Mouse (Mus musculus): ENCODE data around the gene Gpr89. TPM values are rescaled to one million over a fixed set of nuclear protein-coding genes. Genes with fewer than 3 reads are reported as not detected.
A peak's percentile ranks its signal among the peaks of the same experiment; 100 is the strongest.

The Gpr89 gene
- polyA plus RNA-seq (2012; rRNA removed), result 28.9 and 33.6 TPM in 2 replicates

- Histone ChIP-seq H3K27me3 (replicated peaks; ENCODE audit: control insufficient read depth, insufficient read depth, low read length) (no peaks in the 10 kb centered on the region), H3K36me3 (ENCODE audit: control insufficient read depth, insufficient read depth, low read length) (no peaks in the 10 kb centered on the region), H3K4me1 (ENCODE audit: control insufficient read depth, insufficient read depth, low read length) (peaks cover 2% of the 10 kb centered on the region; the same call in 1 of the 2 replicates), H3K4me3 (ENCODE audit: insufficient read depth, low read depth, low read length) (peak within 1 kb of the TSS; percentile 81), H3K27ac (ENCODE audit: insufficient read depth, low read depth, low read length) (no peak within 1 kb of the TSS)
- peak; percentile 97 for DNase-seq
- under 1% methylated on average over 40 of the region's 40 CpGs for WGBS
- TF ChIP-seq CTCF (conservative IDR thresholded peaks at IDR 0.05; ENCODE audit: insufficient read depth, insufficient read length, low read depth, low read length) (no peak), POLR2A (IDR thresholded peaks at IDR 0.05; ENCODE audit: low read depth, low read length) (peak; percentile 62)
Observed at GRCm38 (mm10) chr3:96904851-96905541, at the start of gene Gpr89. Gene Gpr89, minus strand, starts transcription at chr3:96905346.

- 30% methylated on average over 14 of the region's 14 CpGs for WGBS
- Histone ChIP-seq H3K4me1 (ENCODE audit: control insufficient read depth, insufficient read depth, low read length) (no peaks in the 10 kb centered on the region), H3K36me3 (ENCODE audit: control insufficient read depth, insufficient read depth, low read length) (no peaks in the 10 kb centered on the region), H3K27ac (ENCODE audit: insufficient read depth, low read depth, low read length) (no peak overlapping the region), H3K27me3 (replicated peaks; ENCODE audit: control insufficient read depth, insufficient read depth, low read length) (no peaks in the 10 kb centered on the region), H3K4me3 (ENCODE audit: insufficient read depth, low read depth, low read length) (no peak overlapping the region)
- DNase-seq, result peak; percentile 26
- TF ChIP-seq POLR2A (IDR thresholded peaks at IDR 0.05; ENCODE audit: low read depth, low read length), result no peak
- no peak for TF ChIP-seq CTCF (conservative IDR thresholded peaks at IDR 0.05; ENCODE audit: insufficient read depth, insufficient read length, low read depth, low read length)
Observed at GRCm38 (mm10) chr3:96953489-96954233, 48.5 kb upstream of the Gpr89 start.

GRCm38 (mm10) chr3:96942706-96943105 is 37.6 kb upstream of the Gpr89 start:
- no peak for DNase-seq
- no peak for TF ChIP-seq CTCF (conservative IDR thresholded peaks at IDR 0.05; ENCODE audit: insufficient read depth, insufficient read length, low read depth, low read length)
- no peak for TF ChIP-seq POLR2A (IDR thresholded peaks at IDR 0.05; ENCODE audit: low read depth, low read length)
- H3K27me3 ChIP-seq (replicated peaks; ENCODE audit: control insufficient read depth, insufficient read depth, low read length), result no peaks in the 10 kb centered on the region
- no peak overlapping the region for H3K4me3 ChIP-seq (ENCODE audit: insufficient read depth, low read depth, low read length)
- no peaks in the 10 kb centered on the region for H3K4me1 ChIP-seq (ENCODE audit: control insufficient read depth, insufficient read depth, low read length)
- 79% methylated on average over 2 of the region's 2 CpGs for WGBS
- H3K36me3 ChIP-seq (ENCODE audit: control insufficient read depth, insufficient read depth, low read length), result no peaks in the 10 kb centered on the region
- no peak overlapping the region for H3K27ac ChIP-seq (ENCODE audit: insufficient read depth, low read depth, low read length)

GRCm38 (mm10) chr3:96938738-96939137 is 33.6 kb upstream of the Gpr89 start:
- no peaks in the 10 kb centered on the region for H3K27me3 ChIP-seq (replicated peaks; ENCODE audit: control insufficient read depth, insufficient read depth, low read length)
- no peaks in the 10 kb centered on the region for H3K4me1 ChIP-seq (ENCODE audit: control insufficient read depth, insufficient read depth, low read length)
- TF ChIP-seq POLR2A (IDR thresholded peaks at IDR 0.05; ENCODE audit: low read depth, low read length) (no peak), CTCF (conservative IDR thresholded peaks at IDR 0.05; ENCODE audit: insufficient read depth, insufficient read length, low read depth, low read length) (peak; percentile 98)
- no peak overlapping the region for H3K4me3 ChIP-seq (ENCODE audit: insufficient read depth, low read depth, low read length)
- peak; percentile 79 for DNase-seq
- H3K36me3 ChIP-seq (ENCODE audit: control insufficient read depth, insufficient read depth, low read length), result no peaks in the 10 kb centered on the region
- H3K27ac ChIP-seq (ENCODE audit: insufficient read depth, low read depth, low read length), result no peak overlapping the region
- 13% methylated on average over 11 of the region's 11 CpGs for WGBS

GRCm38 (mm10) chr3:96937606-96938005 is 32.5 kb upstream of the Gpr89 start:
- Histone ChIP-seq H3K4me3 (ENCODE audit: insufficient read depth, low read depth, low read length) (no peak overlapping the region), H3K4me1 (ENCODE audit: control insufficient read depth, insufficient read depth, low read length) (no peaks in the 10 kb centered on the region), H3K36me3 (ENCODE audit: control insufficient read depth, insufficient read depth, low read length) (no peaks in the 10 kb centered on the region), H3K27ac (ENCODE audit: insufficient read depth, low read depth, low read length) (no peak overlapping the region), H3K27me3 (replicated peaks; ENCODE audit: control insufficient read depth, insufficient read depth, low read length) (no peaks in the 10 kb centered on the region)
- TF ChIP-seq POLR2A (IDR thresholded peaks at IDR 0.05; ENCODE audit: low read depth, low read length) (no peak), CTCF (conservative IDR thresholded peaks at IDR 0.05; ENCODE audit: insufficient read depth, insufficient read length, low read depth, low read length) (no peak)
- DNase-seq, result no peak
- WGBS, result 38% methylated on average over 5 of the region's 5 CpGs

- no peaks in the 10 kb centered on the region for H3K36me3 ChIP-seq (ENCODE audit: control insufficient read depth, insufficient read depth, low read length)
- H3K27me3 ChIP-seq (replicated peaks; ENCODE audit: control insufficient read depth, insufficient read depth, low read length), result no peaks in the 10 kb centered on the region
- no peaks in the 10 kb centered on the region for H3K4me1 ChIP-seq (ENCODE audit: control insufficient read depth, insufficient read depth, low read length)
- 8% methylated on average over 6 of the region's 6 CpGs for WGBS
- peak; percentile 33 for DNase-seq
- no peak for TF ChIP-seq POLR2A (IDR thresholded peaks at IDR 0.05; ENCODE audit: low read depth, low read length)
- peak; percentile 40; the same call in 1 of the 2 replicates for TF ChIP-seq CTCF (conservative IDR thresholded peaks at IDR 0.05; ENCODE audit: insufficient read depth, insufficient read length, low read depth, low read length)
- no peak overlapping the region for H3K27ac ChIP-seq (ENCODE audit: insufficient read depth, low read depth, low read length)
- H3K4me3 ChIP-seq (ENCODE audit: insufficient read depth, low read depth, low read length), result no peak overlapping the region
Observed at GRCm38 (mm10) chr3:96936241-96936640, 31.1 kb upstream of the Gpr89 start.

- DNase-seq, result no peak
Observed at GRCm38 (mm10) chr3:96931261-96931681, 26.1 kb upstream of the Gpr89 start.

More at GRCm38 (mm10) chr3:96931261-96931681, 26.1 kb upstream of the Gpr89 start:
- H3K27me3 ChIP-seq (replicated peaks; ENCODE audit: control insufficient read depth, insufficient read depth, low read length), result no peaks in the 10 kb centered on the region
- no peak overlapping the region for H3K4me3 ChIP-seq (ENCODE audit: insufficient read depth, low read depth, low read length)
- 30% methylated on average over 5 of the region's 5 CpGs for WGBS
- no peaks in the 10 kb centered on the region for H3K4me1 ChIP-seq (ENCODE audit: control insufficient read depth, insufficient read depth, low read length)
- TF ChIP-seq CTCF (conservative IDR thresholded peaks at IDR 0.05; ENCODE audit: insufficient read depth, insufficient read length, low read depth, low read length) (no peak), POLR2A (IDR thresholded peaks at IDR 0.05; ENCODE audit: low read depth, low read length) (no peak)
- H3K27ac ChIP-seq (ENCODE audit: insufficient read depth, low read depth, low read length), result no peak overlapping the region
- H3K36me3 ChIP-seq (ENCODE audit: control insufficient read depth, insufficient read depth, low read length), result no peaks in the 10 kb centered on the region
